Mouse (Mus musculus): ENCODE measurements around the gene Cryl1. TPM values are rescaled to one million over a fixed set of nuclear protein-coding genes. Genes with fewer than 3 reads are reported as not detected.

Cryl1 gene
- total RNA-seq, 4 experiments from 2014 or later = 17.8 to 26.3 (median 21.5) TPM

DNA sequence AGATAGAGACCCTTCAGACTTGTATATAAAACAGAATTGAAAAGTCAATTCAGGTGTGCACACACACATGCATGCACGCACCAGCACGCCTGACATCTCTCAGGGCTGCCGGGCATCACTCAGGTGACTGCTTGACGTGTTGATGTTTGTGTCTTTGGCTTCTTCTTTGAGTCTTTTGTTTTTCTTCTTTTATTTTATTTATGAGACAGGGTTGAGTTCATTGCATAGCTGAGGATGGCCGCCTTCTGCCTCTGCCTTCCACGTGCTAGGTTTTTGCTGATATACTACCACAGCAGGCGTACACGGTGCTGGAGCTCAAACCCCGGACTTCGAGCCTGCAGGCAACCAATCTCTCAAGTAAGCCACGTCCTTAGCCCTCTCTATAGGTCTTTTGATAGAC, 163.1 kb downstream of the Cryl1 start:
- no peak for DNase-seq (ENCODE audit: low spot score in 2 of 2)

GRCm38 (mm10) chr14:57234711-57235110, 163.6 kb downstream of the Cryl1 start:
- DNase-seq (ENCODE audit: low spot score in 2 of 2) = no peak

GRCm38 (mm10) chr14:57230264-57231015, 167.9 kb downstream of the Cryl1 start:
- no peak for DNase-seq (ENCODE audit: low spot score in 2 of 2)

Other genes with a start within 250 kb of the Cryl1 start
- 10 to 100 TPM; 13.7 to 19.3 (median 16.0) TPM for gene Ift88, start 25.5 kb upstream of the Cryl1 start, total RNA-seq (2022)
- 10 to 100 TPM; 10.4 to 12.5 (median 10.9) TPM for gene Il17d, start 126.2 kb upstream of the Cryl1 start, total RNA-seq (2022)
- 10 to 100 TPM; 28.5 to 34.4 (median 32.4) TPM for gene Eef1akmt1, start 173.1 kb upstream of the Cryl1 start, total RNA-seq (2022)

Data from layer of hippocampus, adult 8-10 months (tissue).